Mouse (Mus musculus): ENCODE results near the gene Dis3. TPM values are rescaled to one million over a fixed set of nuclear protein-coding genes. Genes with fewer than 3 reads are reported as not detected.
A peak's percentile ranks its signal among the peaks of the same experiment; 100 is the strongest.

Gene Dis3
- 9.7 and 12.4 TPM in 2 replicates for polyA plus RNA-seq (2012; rRNA removed)

GRCm38 (mm10) chr14:99099267-99099966 is at the start of gene Dis3, which contains the start of gene Pibf1:
Gene Dis3, minus strand, starts transcription at chr14:99099770.
Gene Pibf1, plus strand, starts transcription at chr14:99099424.
- WGBS, result under 1% methylated on average over 72 of the region's 73 CpGs
- no peak within 1 kb of the TSS for H3K27ac ChIP-seq (ENCODE audit: control insufficient read depth, insufficient read depth, low read length)
- DNase-seq, result peak; percentile 99
- peaks cover 6% of the 10 kb centered on the region for H3K36me3 ChIP-seq (ENCODE audit: control insufficient read depth, insufficient read depth, low read length)
- H3K27me3 ChIP-seq (ENCODE audit: control insufficient read depth, insufficient read depth, low read length), result no peaks in the 10 kb centered on the region
- H3K4me3 ChIP-seq (ENCODE audit: control insufficient read depth, insufficient read depth, low read length), result peak within 1 kb of the TSS; percentile 82
- peaks cover 2% of the 10 kb centered on the region; the same call in 1 of the 2 replicates for H3K4me1 ChIP-seq (replicated peaks; ENCODE audit: control insufficient read depth, insufficient read depth, low read length)
- TF ChIP-seq POLR2A (IDR thresholded peaks at IDR 0.05; ENCODE audit: control insufficient read depth, extremely low read depth, insufficient read depth, low read length, poor library complexity), result peak; percentile 63
- TF ChIP-seq CTCF (IDR thresholded peaks at IDR 0.05; ENCODE audit: borderline replicate concordance, control insufficient read depth, extremely low read depth, insufficient read depth, low read length, poor library complexity), result peak; percentile 52; the same call in 1 of the 2 replicates

DNA sequence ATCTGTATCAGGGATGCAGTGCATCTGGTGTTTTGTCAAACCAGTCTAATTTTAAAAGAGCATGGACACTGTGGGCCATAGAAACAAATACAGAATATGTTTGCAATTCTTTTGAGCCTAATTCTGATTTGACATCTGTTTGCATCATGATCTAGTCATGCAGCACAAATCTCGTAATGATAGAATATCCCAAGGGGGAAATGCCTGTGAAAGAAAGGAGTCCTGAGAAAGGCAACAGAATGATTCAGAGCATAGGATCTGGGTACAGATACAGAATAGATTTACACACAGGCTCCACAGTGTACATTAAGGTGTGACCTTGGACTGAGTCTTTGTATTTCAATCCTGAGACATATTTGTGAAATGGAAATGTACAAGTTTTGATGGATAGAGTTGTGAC is 47.3 kb upstream of the Dis3 start:
- Histone ChIP-seq H3K27me3 (ENCODE audit: control insufficient read depth, insufficient read depth, low read length) (no peaks in the 10 kb centered on the region), H3K4me3 (ENCODE audit: control insufficient read depth, insufficient read depth, low read length) (no peak overlapping the region), H3K4me1 (replicated peaks; ENCODE audit: control insufficient read depth, insufficient read depth, low read length) (no peaks in the 10 kb centered on the region), H3K27ac (ENCODE audit: control insufficient read depth, insufficient read depth, low read length) (no peak overlapping the region), H3K36me3 (ENCODE audit: control insufficient read depth, insufficient read depth, low read length) (no peaks in the 10 kb centered on the region)
- no peak for DNase-seq
- TF ChIP-seq POLR2A (IDR thresholded peaks at IDR 0.05; ENCODE audit: control insufficient read depth, extremely low read depth, insufficient read depth, low read length, poor library complexity) (no peak), CTCF (IDR thresholded peaks at IDR 0.05; ENCODE audit: borderline replicate concordance, control insufficient read depth, extremely low read depth, insufficient read depth, low read length, poor library complexity) (no peak)
- WGBS, result 98% methylated on average over 1 of the region's 1 CpGs

DNA sequence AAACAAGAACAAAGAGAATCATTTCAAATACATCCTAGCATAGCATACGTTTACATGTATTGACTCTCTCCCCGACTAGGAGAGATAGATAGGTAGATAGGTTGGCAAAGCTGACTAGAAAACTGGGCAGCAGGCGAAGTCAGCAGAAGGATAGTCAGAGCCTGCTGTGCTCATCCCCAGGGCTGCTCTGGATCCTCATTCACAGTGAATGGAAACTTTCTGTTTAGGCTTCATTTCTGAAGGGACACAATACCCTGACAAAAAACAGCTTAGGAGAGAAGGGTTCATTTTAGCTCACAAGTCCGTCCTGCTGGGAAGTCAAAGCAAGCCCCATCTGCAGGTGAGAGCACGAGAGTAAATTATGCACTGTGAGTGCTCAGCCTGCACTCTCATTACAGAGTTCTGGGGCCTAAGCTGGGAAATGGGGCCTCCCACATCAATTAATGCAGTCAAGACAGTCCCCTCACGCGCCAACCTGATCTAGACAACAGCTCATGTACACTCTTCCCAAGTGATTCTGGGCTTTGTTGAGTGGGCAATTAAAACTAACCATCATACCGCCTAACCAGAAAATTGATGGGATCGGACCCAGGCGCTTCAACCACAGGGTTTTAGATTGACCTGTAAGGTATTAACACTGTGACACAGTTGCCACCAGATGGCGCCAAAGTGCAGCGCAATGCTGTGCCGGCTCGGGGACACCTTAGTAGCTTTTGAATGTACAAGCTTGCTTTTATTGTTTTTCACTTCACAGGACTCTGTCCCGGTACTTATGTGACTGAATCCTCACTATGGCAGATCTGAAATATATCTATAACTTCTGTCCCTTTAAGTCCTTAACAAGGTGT is 42.4 kb upstream of the Dis3 start:
- H3K36me3 ChIP-seq (ENCODE audit: control insufficient read depth, insufficient read depth, low read length), result 0 out of 2 replicates have a peak, but pooled peaks cover under 1% of the 10 kb centered on the region
- WGBS, result 54% methylated on average over 15 of the region's 15 CpGs

DNA sequence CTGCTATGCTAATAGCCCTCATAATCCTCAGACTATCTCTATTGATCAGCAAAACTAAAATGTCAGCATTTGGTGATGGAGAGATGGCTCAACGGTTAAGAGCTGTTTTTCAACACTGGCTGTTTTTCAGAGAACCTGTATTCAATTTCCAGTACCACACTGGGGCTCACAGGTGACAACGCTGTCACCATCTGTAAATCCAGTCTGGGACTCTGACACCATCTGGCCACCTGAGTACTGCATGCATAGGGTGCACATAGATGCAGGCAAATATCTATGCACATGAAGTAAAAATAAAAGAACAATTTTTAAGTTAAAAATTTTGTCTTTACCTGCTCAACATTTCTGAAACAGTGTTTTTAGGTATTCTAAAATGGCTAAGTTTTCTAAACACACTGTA is 40.5 kb upstream of the Dis3 start:
- Histone ChIP-seq H3K36me3 (ENCODE audit: control insufficient read depth, insufficient read depth, low read length) (0 out of 2 replicates have a peak, but pooled peaks cover 6% of the 10 kb centered on the region), H3K4me3 (ENCODE audit: control insufficient read depth, insufficient read depth, low read length) (no peak overlapping the region), H3K27ac (ENCODE audit: control insufficient read depth, insufficient read depth, low read length) (no peak overlapping the region), H3K4me1 (replicated peaks; ENCODE audit: control insufficient read depth, insufficient read depth, low read length) (no peaks in the 10 kb centered on the region), H3K27me3 (ENCODE audit: control insufficient read depth, insufficient read depth, low read length) (no peaks in the 10 kb centered on the region)
- no peak for DNase-seq
- 99% methylated on average over 2 of the region's 2 CpGs for WGBS
- TF ChIP-seq POLR2A (IDR thresholded peaks at IDR 0.05; ENCODE audit: control insufficient read depth, extremely low read depth, insufficient read depth, low read length, poor library complexity), result no peak
- TF ChIP-seq CTCF (IDR thresholded peaks at IDR 0.05; ENCODE audit: borderline replicate concordance, control insufficient read depth, extremely low read depth, insufficient read depth, low read length, poor library complexity), result no peak

More for the DNA sequence above, 42.4 kb upstream of the Dis3 start:
- Histone ChIP-seq H3K4me1 (replicated peaks; ENCODE audit: control insufficient read depth, insufficient read depth, low read length) (no peaks in the 10 kb centered on the region), H3K27me3 (ENCODE audit: control insufficient read depth, insufficient read depth, low read length) (no peaks in the 10 kb centered on the region), H3K27ac (ENCODE audit: control insufficient read depth, insufficient read depth, low read length) (no peak overlapping the region), H3K4me3 (ENCODE audit: control insufficient read depth, insufficient read depth, low read length) (no peak overlapping the region)
- TF ChIP-seq CTCF (IDR thresholded peaks at IDR 0.05; ENCODE audit: borderline replicate concordance, control insufficient read depth, extremely low read depth, insufficient read depth, low read length, poor library complexity) (peak; percentile 85; the same call in 1 of the 2 replicates), POLR2A (IDR thresholded peaks at IDR 0.05; ENCODE audit: control insufficient read depth, extremely low read depth, insufficient read depth, low read length, poor library complexity) (no peak)
- DNase-seq, result peak; percentile 77

DNA sequence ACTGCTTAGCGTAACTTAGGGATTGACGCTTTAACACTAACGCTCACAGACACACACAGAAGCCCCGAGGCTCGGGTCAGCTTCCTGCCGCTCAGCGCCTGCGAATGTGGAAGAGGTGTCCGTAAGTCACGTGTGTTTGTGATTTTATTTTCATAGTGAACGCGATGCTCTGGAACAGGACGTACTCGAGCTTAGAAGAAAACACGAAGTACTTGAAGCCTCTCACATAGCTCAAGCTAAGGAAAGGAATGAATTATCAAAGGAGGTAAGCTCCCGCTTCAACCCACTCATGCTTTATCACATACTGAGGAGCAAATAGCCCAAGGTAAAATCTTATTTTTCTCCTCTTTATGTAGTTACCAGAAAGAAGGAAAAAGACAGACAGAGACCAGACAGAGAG is 36.7 kb upstream of the Dis3 start:
- H3K27me3 ChIP-seq (ENCODE audit: control insufficient read depth, insufficient read depth, low read length), result no peaks in the 10 kb centered on the region
- no peaks in the 10 kb centered on the region for H3K4me1 ChIP-seq (replicated peaks; ENCODE audit: control insufficient read depth, insufficient read depth, low read length)
- DNase-seq, result no peak
- no peak overlapping the region for H3K4me3 ChIP-seq (ENCODE audit: control insufficient read depth, insufficient read depth, low read length)
- 0 out of 2 replicates have a peak, but pooled peaks cover 6% of the 10 kb centered on the region for H3K36me3 ChIP-seq (ENCODE audit: control insufficient read depth, insufficient read depth, low read length)
- TF ChIP-seq CTCF (IDR thresholded peaks at IDR 0.05; ENCODE audit: borderline replicate concordance, control insufficient read depth, extremely low read depth, insufficient read depth, low read length, poor library complexity), result no peak
- no peak for TF ChIP-seq POLR2A (IDR thresholded peaks at IDR 0.05; ENCODE audit: control insufficient read depth, extremely low read depth, insufficient read depth, low read length, poor library complexity)
- WGBS, result 98% methylated on average over 16 of the region's 16 CpGs
- no peak overlapping the region for H3K27ac ChIP-seq (ENCODE audit: control insufficient read depth, insufficient read depth, low read length)

GRCm38 (mm10) chr14:99135761-99136160 is 36.2 kb upstream of the Dis3 start:
- 97% methylated on average over 9 of the region's 9 CpGs for WGBS
- Histone ChIP-seq H3K27ac (ENCODE audit: control insufficient read depth, insufficient read depth, low read length) (no peak overlapping the region), H3K36me3 (ENCODE audit: control insufficient read depth, insufficient read depth, low read length) (0 out of 2 replicates have a peak, but pooled peaks cover 6% of the 10 kb centered on the region), H3K4me3 (ENCODE audit: control insufficient read depth, insufficient read depth, low read length) (no peak overlapping the region), H3K27me3 (ENCODE audit: control insufficient read depth, insufficient read depth, low read length) (no peaks in the 10 kb centered on the region), H3K4me1 (replicated peaks; ENCODE audit: control insufficient read depth, insufficient read depth, low read length) (no peaks in the 10 kb centered on the region)
- TF ChIP-seq POLR2A (IDR thresholded peaks at IDR 0.05; ENCODE audit: control insufficient read depth, extremely low read depth, insufficient read depth, low read length, poor library complexity) (no peak), CTCF (IDR thresholded peaks at IDR 0.05; ENCODE audit: borderline replicate concordance, control insufficient read depth, extremely low read depth, insufficient read depth, low read length, poor library complexity) (no peak)
- no peak for DNase-seq
